Mouse (Mus musculus): ENCODE data around the gene Zfp692. TPM values are rescaled to one million over a fixed set of nuclear protein-coding genes. Genes with fewer than 3 reads are reported as not detected.

The Zfp692 gene
- polyA plus RNA-seq, 1 experiment = 21.1 TPM

GRCm38 (mm10) chr11:58289992-58290682 is 16.7 kb upstream of the Zfp692 start:
- H3K36me3 ChIP-seq (ENCODE audit: control insufficient read depth, insufficient read depth, low read length, poor library complexity, severe bottlenecking) = no peaks in the 10 kb centered on the region
- H3K9ac ChIP-seq (ENCODE audit: low read depth, poor library complexity, severe bottlenecking) = no peak overlapping the region
- no peak overlapping the region for H3K27ac ChIP-seq (ENCODE audit: insufficient read depth, low read length)
- no peaks in the 10 kb centered on the region for H3K4me1 ChIP-seq (ENCODE audit: control insufficient read depth, insufficient read depth, low read length)
- no peaks in the 10 kb centered on the region for H3K27me3 ChIP-seq (ENCODE audit: control insufficient read depth, insufficient read depth, low read length, poor library complexity, severe bottlenecking)
- H3K9me3 ChIP-seq (replicated peaks; ENCODE audit: control insufficient read depth, insufficient read depth, low read length, poor library complexity, severe bottlenecking) = no peaks in the 10 kb centered on the region
- TF ChIP-seq EP300 (IDR thresholded peaks at IDR 0.05; ENCODE audit: insufficient read depth, low read depth, low read length) (no peak), CTCF (IDR thresholded peaks at IDR 0.05; ENCODE audit: low read depth, low read length) (no peak), POLR2A (IDR thresholded peaks at IDR 0.05; ENCODE audit: insufficient read depth, low read length) (no peak)
- no peak overlapping the region for H3K4me3 ChIP-seq (ENCODE audit: low read depth, low read length)

GRCm38 (mm10) chr11:58290812-58291211 is 16.1 kb upstream of the Zfp692 start:
- no peaks in the 10 kb centered on the region for H3K9me3 ChIP-seq (replicated peaks; ENCODE audit: control insufficient read depth, insufficient read depth, low read length, poor library complexity, severe bottlenecking)
- TF ChIP-seq CTCF (IDR thresholded peaks at IDR 0.05; ENCODE audit: low read depth, low read length) (no peak), POLR2A (IDR thresholded peaks at IDR 0.05; ENCODE audit: insufficient read depth, low read length) (no peak), EP300 (IDR thresholded peaks at IDR 0.05; ENCODE audit: insufficient read depth, low read depth, low read length) (no peak)
- H3K4me1 ChIP-seq (ENCODE audit: control insufficient read depth, insufficient read depth, low read length) = no peaks in the 10 kb centered on the region

GRCm38 (mm10) chr11:58292791-58293190 is 14.1 kb upstream of the Zfp692 start:
- Histone ChIP-seq H3K36me3 (ENCODE audit: control insufficient read depth, insufficient read depth, low read length, poor library complexity, severe bottlenecking) (no peaks in the 10 kb centered on the region), H3K9ac (ENCODE audit: low read depth, poor library complexity, severe bottlenecking) (no peak overlapping the region), H3K27ac (ENCODE audit: insufficient read depth, low read length) (no peak overlapping the region), H3K4me1 (ENCODE audit: control insufficient read depth, insufficient read depth, low read length) (no peaks in the 10 kb centered on the region), H3K27me3 (ENCODE audit: control insufficient read depth, insufficient read depth, low read length, poor library complexity, severe bottlenecking) (no peaks in the 10 kb centered on the region), H3K4me3 (ENCODE audit: low read depth, low read length) (no peak overlapping the region), H3K9me3 (replicated peaks; ENCODE audit: control insufficient read depth, insufficient read depth, low read length, poor library complexity, severe bottlenecking) (no peaks in the 10 kb centered on the region)
- TF ChIP-seq CTCF (IDR thresholded peaks at IDR 0.05; ENCODE audit: low read depth, low read length) (no peak), POLR2A (IDR thresholded peaks at IDR 0.05; ENCODE audit: insufficient read depth, low read length) (no peak), EP300 (IDR thresholded peaks at IDR 0.05; ENCODE audit: insufficient read depth, low read depth, low read length) (no peak)

More at GRCm38 (mm10) chr11:58290812-58291211, 16.1 kb upstream of the Zfp692 start:
- Histone ChIP-seq H3K4me3 (ENCODE audit: low read depth, low read length) (no peak overlapping the region), H3K27ac (ENCODE audit: insufficient read depth, low read length) (no peak overlapping the region), H3K27me3 (ENCODE audit: control insufficient read depth, insufficient read depth, low read length, poor library complexity, severe bottlenecking) (no peaks in the 10 kb centered on the region), H3K9ac (ENCODE audit: low read depth, poor library complexity, severe bottlenecking) (no peak overlapping the region), H3K36me3 (ENCODE audit: control insufficient read depth, insufficient read depth, low read length, poor library complexity, severe bottlenecking) (no peaks in the 10 kb centered on the region)

DNA sequence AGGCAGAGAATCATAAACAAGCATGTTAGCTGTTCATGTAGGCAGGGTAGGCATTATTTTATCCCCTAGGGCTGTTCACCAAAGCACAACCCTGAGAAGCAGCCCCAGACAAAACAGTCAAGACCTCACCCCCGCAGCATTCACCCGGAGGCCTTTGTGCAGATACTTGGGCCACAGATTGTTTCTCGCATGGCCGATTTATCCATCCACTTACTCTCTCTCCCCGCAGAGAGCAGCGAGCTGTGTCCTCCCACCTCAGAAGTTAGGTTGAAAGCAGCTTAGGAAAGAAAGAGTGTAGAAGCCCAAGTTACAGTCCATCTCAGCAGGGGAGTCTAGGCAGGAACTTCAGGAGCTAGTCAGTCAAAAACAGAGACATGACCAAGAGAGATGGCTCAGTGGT is 9.5 kb upstream of the Zfp692 start:
- no peaks in the 10 kb centered on the region for H3K9me3 ChIP-seq (replicated peaks; ENCODE audit: control insufficient read depth, insufficient read depth, low read length, poor library complexity, severe bottlenecking)
- no peak overlapping the region for H3K27ac ChIP-seq (ENCODE audit: insufficient read depth, low read length)

DNA sequence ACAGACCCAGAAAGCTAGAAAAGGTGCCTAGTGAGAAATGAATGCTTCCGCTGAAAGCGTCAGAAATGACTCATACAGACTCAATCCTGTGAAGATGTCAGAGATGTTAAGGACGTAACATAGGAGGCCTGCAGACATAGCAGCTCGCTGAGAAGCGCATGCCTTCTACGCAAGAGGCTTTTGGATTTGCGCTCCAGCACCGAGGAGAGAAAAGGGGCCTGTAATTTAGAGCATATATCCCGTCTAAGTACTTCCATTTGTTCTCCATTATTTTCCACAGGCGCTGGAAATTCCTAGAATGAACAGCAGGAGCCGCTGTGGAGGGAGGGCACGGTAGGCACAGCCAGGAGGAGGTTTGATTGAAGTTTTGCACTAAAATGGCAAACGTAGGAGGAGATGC is 5.8 kb upstream of the Zfp692 start:
- Histone ChIP-seq H3K9me3 (replicated peaks; ENCODE audit: control insufficient read depth, insufficient read depth, low read length, poor library complexity, severe bottlenecking) (no peaks in the 10 kb centered on the region), H3K27me3 (ENCODE audit: control insufficient read depth, insufficient read depth, low read length, poor library complexity, severe bottlenecking) (no peaks in the 10 kb centered on the region; the same call in 1 of the 2 replicates), H3K4me1 (ENCODE audit: control insufficient read depth, insufficient read depth, low read length) (no peaks in the 10 kb centered on the region), H3K9ac (ENCODE audit: low read depth, poor library complexity, severe bottlenecking) (peak overlapping the region; percentile 54; the same call in 1 of the 2 replicates), H3K4me3 (ENCODE audit: low read depth, low read length) (peak overlapping the region; percentile 61), H3K27ac (ENCODE audit: insufficient read depth, low read length) (no peak overlapping the region), H3K36me3 (ENCODE audit: control insufficient read depth, insufficient read depth, low read length, poor library complexity, severe bottlenecking) (no peaks in the 10 kb centered on the region)
- TF ChIP-seq POLR2A (IDR thresholded peaks at IDR 0.05; ENCODE audit: insufficient read depth, low read length) (no peak), CTCF (IDR thresholded peaks at IDR 0.05; ENCODE audit: low read depth, low read length) (peak; percentile 68)

More for the DNA sequence above, 9.5 kb upstream of the Zfp692 start:
- H3K4me1 ChIP-seq (ENCODE audit: control insufficient read depth, insufficient read depth, low read length) = no peaks in the 10 kb centered on the region
- no peak for TF ChIP-seq EP300 (IDR thresholded peaks at IDR 0.05; ENCODE audit: insufficient read depth, low read depth, low read length)
- TF ChIP-seq CTCF (IDR thresholded peaks at IDR 0.05; ENCODE audit: low read depth, low read length) = no peak
- no peak for TF ChIP-seq POLR2A (IDR thresholded peaks at IDR 0.05; ENCODE audit: insufficient read depth, low read length)
- H3K36me3 ChIP-seq (ENCODE audit: control insufficient read depth, insufficient read depth, low read length, poor library complexity, severe bottlenecking) = no peaks in the 10 kb centered on the region
- no peak overlapping the region for H3K4me3 ChIP-seq (ENCODE audit: low read depth, low read length)
- no peaks in the 10 kb centered on the region; the same call in 1 of the 2 replicates for H3K27me3 ChIP-seq (ENCODE audit: control insufficient read depth, insufficient read depth, low read length, poor library complexity, severe bottlenecking)
- no peak overlapping the region for H3K9ac ChIP-seq (ENCODE audit: low read depth, poor library complexity, severe bottlenecking)

Measured in ES-Bruce4 (cell line).